In genomic region chr5:151428113-151428756, GRCm38 (mm10) we compare ENCODE assay signal across 22 mouse cellular contexts. TPM values are rescaled to one million over a fixed set of nuclear protein-coding genes. Genes with fewer than 3 reads are reported as not detected.
"Had no signal": no experiment of that assay in that cellular context is flagged by ENCODE, and none has a peak within 500 bp of the region (broad histone marks: within the 10 kb centered on the region; RNA-seq: fewer than 3 reads in every experiment).

TSS of gene Gm42906 (minus strand) at chr5:151428163.

- H3K9ac ChIP-seq: hindbrain, embryonic 14.5 days; kidney, embryonic 15.5 days; midbrain, embryonic 12.5 days; neural tube, embryonic 15.5 days had no signal

- H3K4me2 ChIP-seq: hindbrain, embryonic 14.5 days; kidney, embryonic 15.5 days; midbrain, embryonic 12.5 days; neural tube, embryonic 15.5 days had no signal

- DNase-seq: kidney, adult 2 months; kidney, postnatal 14 days; lung, adult 2 months; lung, postnatal 14 days; right cerebral cortex, adult 18-20 months; right cerebral cortex, postnatal 25 days; thymus, postnatal 4 days had no signal

- H3K4me1 ChIP-seq: limb, embryonic 10.5 days; midbrain, embryonic 12.5 days; neural tube, embryonic 15.5 days had no signal

- H3K27me3 ChIP-seq: kidney, embryonic 15.5 days; midbrain, embryonic 12.5 days; neural tube, embryonic 15.5 days had no signal

- H3K4me3 ChIP-seq: kidney, embryonic 15.5 days; limb, embryonic 10.5 days; megakaryocyte, embryonic 14.5 days; midbrain, embryonic 12.5 days; neural tube, embryonic 15.5 days had no signal

- H3K36me3 ChIP-seq: kidney, embryonic 15.5 days; limb, embryonic 10.5 days; midbrain, embryonic 12.5 days; neural tube, embryonic 15.5 days had no signal

- H3K27ac ChIP-seq: hindbrain, embryonic 14.5 days; kidney, embryonic 15.5 days; limb, embryonic 10.5 days; macrophage; midbrain, embryonic 12.5 days; neural tube, embryonic 15.5 days had no signal

- H3K9me3 ChIP-seq: kidney, embryonic 15.5 days; limb, embryonic 10.5 days; midbrain, embryonic 12.5 days; neural tube, embryonic 15.5 days had no signal

RNA-seq across cellular contexts. Expression of gene Gm42906, which starts in this region (rescaled TPM):
- total RNA-seq: layer of hippocampus, adult 8-10 months; layer of hippocampus, postnatal 14 days; midbrain, postnatal 0 days had no signal
- polyA plus RNA-seq: hindbrain, embryonic 14.5 days; kidney, adult 2 months; kidney, embryonic 15.5 days; large intestine, adult 2 months; limb, embryonic 10.5 days; limb, embryonic 14.5 days; lung, adult 2 months; macrophage; midbrain, embryonic 12.5 days; midbrain, postnatal 0 days; neural tube, embryonic 11.5 days; neural tube, embryonic 15.5 days; small intestine, adult 2 months; stomach, embryonic 16.5 days had no signal
